Mouse (Mus musculus) regulatory T cell (primary cell): ENCODE data around the gene Ddx54.

Source experiments
- in situ Hi-C: fragments of 300-600 bp; cut with MboI, MseI; formaldehyde crosslinking; loops from one replicate; pipeline ENCODE4 v1.15.1; 2025; ENCODE audit warnings: high pct_unique_total_duplicates

Ddx54 gene

GRCm38 (mm10) chr5:120635633-120636032 is 23.1 kb downstream of the Ddx54 start:
- in situ Hi-C loops, result no loop called here

GRCm38 (mm10) chr5:120640094-120640493 is 27.6 kb downstream of the Ddx54 start:
- in situ Hi-C loops, result no loop called here

- in situ Hi-C loops, result no loop called here
Observed at GRCm38 (mm10) chr5:120643365-120644085, 31.0 kb downstream of the Ddx54 start.

- in situ Hi-C loops, result no loop called here
Observed at GRCm38 (mm10) chr5:120644227-120644626, 31.7 kb downstream of the Ddx54 start.

GRCm38 (mm10) chr5:120645851-120646250 is 33.3 kb downstream of the Ddx54 start:
- in situ Hi-C loops, result no loop called here

GRCm38 (mm10) chr5:120647361-120647760 is 34.8 kb downstream of the Ddx54 start:
- in situ Hi-C loops, result no loop called here

- in situ Hi-C loops, result no loop called here
Observed at GRCm38 (mm10) chr5:120647814-120648491, 35.4 kb downstream of the Ddx54 start.

- in situ Hi-C loops, result no loop called here
Observed at GRCm38 (mm10) chr5:120648569-120649373, 36.2 kb downstream of the Ddx54 start, which contains the start of gene Rasal1. Gene Rasal1, plus strand, starts transcription at chr5:120648812.

- in situ Hi-C loops, result no loop called here
Observed at GRCm38 (mm10) chr5:120649374-120649933, 36.9 kb downstream of the Ddx54 start.

GRCm38 (mm10) chr5:120649938-120650337 is 37.4 kb downstream of the Ddx54 start:
- in situ Hi-C loops, result no loop called here

GRCm38 (mm10) chr5:120651230-120651629 is 38.7 kb downstream of the Ddx54 start:
- in situ Hi-C loops, result no loop called here

GRCm38 (mm10) chr5:120652915-120653701 is 40.6 kb downstream of the Ddx54 start:
- in situ Hi-C loops, result no loop called here

GRCm38 (mm10) chr5:120653873-120654272 is 41.3 kb downstream of the Ddx54 start:
- in situ Hi-C loops, result no loop called here

- in situ Hi-C loops, result no loop called here
Observed at GRCm38 (mm10) chr5:120656281-120656751, 43.8 kb downstream of the Ddx54 start.

GRCm38 (mm10) chr5:120660816-120661215 is 48.3 kb downstream of the Ddx54 start:
- in situ Hi-C loops, result loop anchor here (5.0 kb wide), 1 partner anchor 39 kb away; no protein-coding TSS in a partner anchor

GRCm38 (mm10) chr5:120664888-120665287 is 52.3 kb downstream of the Ddx54 start:
- in situ Hi-C loops, result loop anchor here (5.0 kb wide), 1 partner anchor 43 kb away; no protein-coding TSS in a partner anchor

GRCm38 (mm10) chr5:120668761-120669160 is 56.2 kb downstream of the Ddx54 start:
- in situ Hi-C loops, result no loop called here

GRCm38 (mm10) chr5:120670132-120670531 is 57.6 kb downstream of the Ddx54 start:
- in situ Hi-C loops, result no loop called here

- in situ Hi-C loops, result no loop called here
Observed at GRCm38 (mm10) chr5:120671865-120672264, 59.3 kb downstream of the Ddx54 start.

- in situ Hi-C loops, result no loop called here
Observed at GRCm38 (mm10) chr5:120673626-120674025, 61.1 kb downstream of the Ddx54 start.
